In genomic region chr7:129068137-129068536, GRCm38 (mm10) we compare ENCODE assay signal across 24 mouse cellular contexts.
DNase-seq lines count a peak whose midpoint lies in the region; ATAC-seq and TF ChIP-seq lines count a peak whose summit lies in the region.
"Had no signal": no experiment of that assay in that cellular context is flagged by ENCODE, and none has a peak within 500 bp of the region (broad histone marks: within the 10 kb centered on the region; RNA-seq: fewer than 3 reads in every experiment).

No protein-coding gene starts in this region.

- peak; percentile 89 for ATAC-seq in lung, embryonic 14.5 days (ENCODE audit: insufficient read depth)
- ATAC-seq: CD4-positive, CD25-positive, alpha-beta regulatory T cell, adult 4 months; forebrain, embryonic 13.5 days; forebrain, embryonic 16.5 days; hindbrain, embryonic 16.5 days had no signal

- H3K9me3 ChIP-seq in lung, embryonic 14.5 days (ENCODE audit: low read depth, low read length): no peaks in the 10 kb centered on the region
- H3K9me3 ChIP-seq: forebrain, embryonic 10.5 days; forebrain, embryonic 13.5 days; heart, embryonic 12.5 days; heart, embryonic 15.5 days; hindbrain, embryonic 10.5 days; hindbrain, embryonic 13.5 days had no signal

- no peak overlapping the region for H3K4me2 ChIP-seq in lung, embryonic 14.5 days
- H3K4me2 ChIP-seq: forebrain, embryonic 13.5 days; heart, embryonic 12.5 days; heart, embryonic 15.5 days; hindbrain, embryonic 13.5 days had no signal

- no peak overlapping the region for H3K9ac ChIP-seq in lung, embryonic 14.5 days
- H3K9ac ChIP-seq: forebrain, embryonic 13.5 days; heart, embryonic 12.5 days; heart, embryonic 15.5 days; hindbrain, embryonic 13.5 days had no signal

- WGBS in lung, embryonic 14.5 days: 43% methylated on average over 4 of the region's 4 CpGs

- H3K4me1 ChIP-seq in lung, embryonic 14.5 days (ENCODE audit: insufficient read depth): no peaks in the 10 kb centered on the region
- H3K4me1 ChIP-seq: forebrain, embryonic 10.5 days; forebrain, embryonic 13.5 days; heart, embryonic 12.5 days; heart, embryonic 15.5 days; hindbrain, embryonic 10.5 days; hindbrain, embryonic 13.5 days had no signal

- H3K4me3 ChIP-seq in lung, embryonic 14.5 days (ENCODE audit: low read depth, low read length): no peak overlapping the region
- H3K4me3 ChIP-seq: forebrain, embryonic 10.5 days; forebrain, embryonic 13.5 days; heart, embryonic 12.5 days; heart, embryonic 15.5 days; hindbrain, embryonic 10.5 days; hindbrain, embryonic 13.5 days had no signal

- H3K36me3 ChIP-seq in lung, embryonic 14.5 days (ENCODE audit: insufficient read depth): no peaks in the 10 kb centered on the region
- H3K36me3 ChIP-seq: forebrain, embryonic 10.5 days; heart, embryonic 12.5 days; heart, embryonic 15.5 days; hindbrain, embryonic 10.5 days; hindbrain, embryonic 13.5 days had no signal

- TF ChIP-seq CTCF in lung, embryonic 14.5 days (IDR thresholded peaks at IDR 0.05; ENCODE audit: low read depth): no peak

- DNase-seq in lung, embryonic 14.5 days: peak; percentile 79
- no peak for DNase-seq in lung, postnatal 4 days
- DNase-seq in lung, postnatal 10 days: peak; percentile 51
- peak; percentile 38 for DNase-seq in lung, postnatal 25 days (ENCODE audit: low spot score)
- DNase-seq in adipocyte (ENCODE audit: low spot score): no peak
- DNase-seq in ovary, postnatal 14 days (ENCODE audit: low spot score): no peak
- DNase-seq: adrenal gland, postnatal 10 days; adrenal gland, postnatal 36 days; cerebellum, adult 18-20 months; cerebellum, adult 9-10 months; cerebellum, postnatal 14 days; gastrocnemius, postnatal 10 days; gastrocnemius, postnatal 36 days; heart, postnatal 10 days; heart, postnatal 36 days had no signal

- H3K27ac ChIP-seq in lung, embryonic 14.5 days (ENCODE audit: low read depth): no peak overlapping the region
- H3K27ac ChIP-seq: forebrain, embryonic 10.5 days; forebrain, embryonic 13.5 days; heart, embryonic 15.5 days; hindbrain, embryonic 10.5 days; hindbrain, embryonic 13.5 days had no signal

- H3K27me3 ChIP-seq in lung, embryonic 14.5 days (ENCODE audit: insufficient read depth, low read length): no peaks in the 10 kb centered on the region
- H3K27me3 ChIP-seq: forebrain, embryonic 13.5 days; heart, embryonic 12.5 days; heart, embryonic 15.5 days; hindbrain, embryonic 13.5 days had no signal

Comparison
In these comparisons a context has a peak if more than half of its experiments do, and no peak if none do; other contexts are left out.
1. DNase-seq: peak in lung, embryonic 14.5 days (single experiment), lung, postnatal 10 days (single experiment) and lung, postnatal 25 days (single experiment); none in lung, postnatal 4 days (0 of 2), adipocyte (single experiment) and ovary, postnatal 14 days (single experiment).